Mouse (Mus musculus): ENCODE measurements around the gene Atad5.
"Not testable (repeated sequence)": the region's sequence is repeated elsewhere in the genome, so short reads cannot be mapped to it uniquely, and the experiment has no call there.

Atad5 gene

GRCm38 (mm10) chr11:80178316-80178715, 89.1 kb downstream of the Atad5 start:
- DNase-seq (ENCODE audit: low read depth) = no peak

GRCm38 (mm10) chr11:80181021-80181749, 92.0 kb downstream of the Atad5 start:
- DNase-seq (ENCODE audit: low read depth) = peak; percentile 64

DNA sequence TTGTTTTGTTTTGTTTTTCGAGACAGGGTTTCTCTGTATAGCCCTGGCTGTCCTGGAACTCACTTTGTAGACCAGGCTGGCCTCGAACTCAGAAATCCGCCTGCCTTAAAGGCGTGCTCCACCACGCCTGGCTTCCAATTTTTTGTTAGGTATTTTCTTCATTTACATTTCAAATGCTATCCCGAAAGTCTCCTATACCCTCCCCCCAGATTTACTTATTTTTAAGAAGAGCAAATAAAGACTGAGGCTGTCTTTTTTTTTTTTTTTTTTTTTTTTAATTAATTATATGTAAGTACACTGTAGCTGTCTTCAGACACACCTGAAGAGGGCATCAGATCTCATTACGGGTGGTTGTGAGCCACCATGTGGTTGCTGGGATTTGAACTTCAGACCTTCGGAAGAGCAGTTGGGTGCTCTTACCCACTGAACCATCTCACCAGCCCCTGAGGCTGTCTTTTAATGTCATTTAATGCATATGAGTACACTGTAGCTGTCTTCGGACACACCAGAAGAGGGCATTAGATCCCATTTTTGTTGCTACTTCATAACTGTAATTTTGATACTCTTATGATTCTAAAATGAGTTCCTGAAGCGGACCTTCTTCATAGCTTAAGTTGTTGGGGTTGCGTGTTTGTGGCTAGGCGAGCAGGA, 94.0 kb downstream of the Atad5 start:
- not testable (repeated sequence) for DNase-seq (ENCODE audit: low read depth)

- DNase-seq (ENCODE audit: low read depth) = peak; percentile 96
Observed at GRCm38 (mm10) chr11:80183705-80184255, 94.6 kb downstream of the Atad5 start, which contains the start of gene Rnf135. Rnf135 (plus strand) TSS chr11:80183851.

DNA sequence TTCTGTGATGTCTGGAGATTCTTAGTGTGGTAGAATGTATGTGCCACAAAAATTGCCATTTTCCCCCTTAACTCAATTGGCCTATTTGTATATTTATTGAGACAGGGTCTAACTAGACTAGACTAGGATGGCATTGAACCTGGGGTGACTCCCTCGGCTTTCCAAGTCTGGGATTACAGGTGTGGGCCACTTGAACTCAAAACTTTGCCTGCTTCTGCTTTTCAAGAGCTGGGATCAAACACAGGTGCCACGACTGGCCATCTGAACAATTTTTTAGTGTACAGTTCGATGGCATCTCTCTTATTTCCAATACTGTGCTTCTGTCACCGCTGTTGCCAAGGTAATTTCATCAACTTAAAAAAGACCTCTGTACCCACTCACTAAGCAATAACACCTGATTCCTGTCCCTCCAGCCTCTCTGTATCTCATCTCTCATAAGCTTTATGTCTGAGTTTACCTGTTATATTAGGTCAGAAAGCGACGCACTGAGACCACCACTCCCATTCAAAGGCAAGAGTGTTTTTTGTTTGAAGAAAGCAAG, 95.4 kb downstream of the Atad5 start:
- no peak for DNase-seq (ENCODE audit: low read depth)
